In the genomic region with DNA sequence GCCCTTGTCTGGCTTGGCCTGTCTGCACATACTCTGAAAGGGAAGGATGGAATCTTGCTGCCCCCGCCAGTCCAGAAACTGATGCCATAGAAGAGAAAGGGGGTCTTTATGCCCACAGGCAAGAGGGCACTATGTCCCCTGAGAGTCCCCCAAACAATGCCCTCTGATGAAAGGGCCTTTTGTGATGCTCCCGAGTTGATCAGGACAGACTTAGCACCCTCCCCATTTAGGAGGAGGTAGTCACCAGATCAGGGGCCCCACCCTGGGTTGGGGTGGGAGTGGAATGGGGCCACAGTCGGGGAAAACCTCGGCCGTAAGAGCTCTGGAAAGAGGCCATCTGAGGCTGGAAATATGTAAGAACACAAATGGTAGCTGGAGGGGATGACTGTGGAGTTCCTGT, we compare ENCODE assay signal across 13 mouse cellular contexts. TPM values are rescaled to one million over a fixed set of nuclear protein-coding genes. Genes with fewer than 3 reads are reported as not detected.
DNase-seq lines count a peak whose midpoint lies in the region; ATAC-seq and TF ChIP-seq lines count a peak whose summit lies in the region.
"Had no signal": no experiment of that assay in that cellular context is flagged by ENCODE, and none has a peak within 500 bp of the region (broad histone marks: within the 10 kb centered on the region; RNA-seq: fewer than 3 reads in every experiment).

No protein-coding gene starts in this region.

- H3ac ChIP-seq in myocyte (ENCODE audit: control insufficient read depth, insufficient read length) = no peak overlapping the region

- H3K4me1 ChIP-seq in forebrain, postnatal 0 days (ENCODE audit: insufficient read depth) = no peaks in the 10 kb centered on the region
- no peaks in the 10 kb centered on the region for H3K4me1 ChIP-seq in forebrain, embryonic 14.5 days (ENCODE audit: control insufficient read depth, insufficient read depth, low read length)
- peaks cover 26% of the 10 kb centered on the region for H3K4me1 ChIP-seq in kidney, embryonic 15.5 days
- peaks cover 19% of the 10 kb centered on the region for H3K4me1 ChIP-seq in kidney, embryonic 16.5 days (ENCODE audit: insufficient read depth, low read length)
- H3K4me1 ChIP-seq in embryonic facial prominence, embryonic 14.5 days (ENCODE audit: control insufficient read depth, insufficient read depth, low read length) = peaks cover 13% of the 10 kb centered on the region

- TF ChIP-seq CTCF in forebrain, postnatal 0 days (IDR thresholded peaks at IDR 0.05; ENCODE audit: low read depth) = no peak

- no peak overlapping the region for H3K9ac ChIP-seq in forebrain, postnatal 0 days
- H3K9ac ChIP-seq in forebrain, embryonic 14.5 days (ENCODE audit: low read length) = no peak overlapping the region
- H3K9ac ChIP-seq in kidney, embryonic 15.5 days = no peak overlapping the region
- no peak overlapping the region for H3K9ac ChIP-seq in kidney, embryonic 16.5 days (replicated peaks; ENCODE audit: low read length)
- H3K9ac ChIP-seq in embryonic facial prominence, embryonic 14.5 days (ENCODE audit: low read depth, low read length) = no peak overlapping the region
- H3K9ac ChIP-seq: liver, embryonic 14.5 days had no signal

- no peaks in the 10 kb centered on the region for H3K27me3 ChIP-seq in forebrain, postnatal 0 days (ENCODE audit: insufficient read depth, low read length)
- no peaks in the 10 kb centered on the region for H3K27me3 ChIP-seq in forebrain, embryonic 14.5 days (replicated peaks; ENCODE audit: control insufficient read depth, insufficient read depth, low read length)
- H3K27me3 ChIP-seq in kidney, embryonic 15.5 days = no peaks in the 10 kb centered on the region
- H3K27me3 ChIP-seq in kidney, embryonic 16.5 days (ENCODE audit: insufficient read depth, low read length) = no peaks in the 10 kb centered on the region
- H3K27me3 ChIP-seq in embryonic facial prominence, embryonic 14.5 days (replicated peaks; ENCODE audit: control insufficient read depth, insufficient read depth, low read length) = no peaks in the 10 kb centered on the region
- H3K27me3 ChIP-seq in myocyte (ENCODE audit: control insufficient read depth, insufficient read depth, insufficient read length) = no peaks in the 10 kb centered on the region

- TF ChIP-seq POLR2A in myocyte (IDR thresholded peaks at IDR 0.05; ENCODE audit: insufficient read length, low read depth) = no peak

- H3K4me2 ChIP-seq in forebrain, postnatal 0 days (ENCODE audit: low read depth) = no peak overlapping the region
- H3K4me2 ChIP-seq in forebrain, embryonic 14.5 days (ENCODE audit: low read length) = no peak overlapping the region
- no peak overlapping the region for H3K4me2 ChIP-seq in kidney, embryonic 15.5 days
- no peak overlapping the region for H3K4me2 ChIP-seq in kidney, embryonic 16.5 days (replicated peaks; ENCODE audit: low read depth, low read length)
- H3K4me2 ChIP-seq in embryonic facial prominence, embryonic 14.5 days (ENCODE audit: low read depth, low read length) = no peak overlapping the region
- peak overlapping the region; percentile 3 for H3K4me2 ChIP-seq in myocyte (ENCODE audit: low read depth)

- ATAC-seq in forebrain, postnatal 0 days = peak; percentile 23; the same call in 1 of the 2 replicates
- no peak for ATAC-seq in forebrain, embryonic 14.5 days
- ATAC-seq in kidney, embryonic 15.5 days (replicated peaks; ENCODE audit: low FRiP score) = no peak
- ATAC-seq in kidney, embryonic 16.5 days (ENCODE audit: low FRiP score, low TSS enrichment) = no peak
- ATAC-seq in embryonic facial prominence, embryonic 14.5 days (ENCODE audit: low read depth) = peak; percentile 26; the same call in 1 of the 2 replicates
- no peak for ATAC-seq in erythroid progenitor cell, adult 5-6 weeks (replicated peaks; ENCODE audit: low FRiP score, poor library complexity, severe bottlenecking)

- no peak overlapping the region for H3K27ac ChIP-seq in forebrain, postnatal 0 days (ENCODE audit: low read depth, low read length)
- H3K27ac ChIP-seq in forebrain, embryonic 14.5 days (ENCODE audit: low read depth, low read length) = no peak overlapping the region
- H3K27ac ChIP-seq in kidney, embryonic 15.5 days = peak overlapping the region; percentile 70; the same call in 1 of the 2 replicates
- H3K27ac ChIP-seq in kidney, embryonic 16.5 days (ENCODE audit: low read length) = no peak overlapping the region
- 0 out of 2 replicates have a peak overlapping the region, but pooled peaks have one; percentile 48 for H3K27ac ChIP-seq in embryonic facial prominence, embryonic 14.5 days (replicated peaks; ENCODE audit: low read depth, low read length)
- H3K27ac ChIP-seq: liver, embryonic 14.5 days had no signal

- DNase-seq in forebrain, postnatal 0 days = no peak
- DNase-seq in forebrain, embryonic 14.5 days (ENCODE audit: low spot score) = no peak
- DNase-seq in embryonic facial prominence, embryonic 14.5 days (ENCODE audit: low spot score) = no peak
- DNase-seq in adrenal gland, postnatal 10 days = no peak
- DNase-seq: kidney, postnatal 25 days; thymus, adult 2 months had no signal

- H3K36me3 ChIP-seq in forebrain, postnatal 0 days (ENCODE audit: insufficient read depth) = no peaks in the 10 kb centered on the region
- no peaks in the 10 kb centered on the region for H3K36me3 ChIP-seq in forebrain, embryonic 14.5 days (ENCODE audit: control insufficient read depth, insufficient read depth, low read length)
- no peaks in the 10 kb centered on the region for H3K36me3 ChIP-seq in kidney, embryonic 15.5 days
- H3K36me3 ChIP-seq in kidney, embryonic 16.5 days (ENCODE audit: insufficient read depth, low read length) = no peaks in the 10 kb centered on the region
- no peaks in the 10 kb centered on the region for H3K36me3 ChIP-seq in embryonic facial prominence, embryonic 14.5 days (ENCODE audit: control insufficient read depth, insufficient read depth, low read length)
- H3K36me3 ChIP-seq in myocyte (ENCODE audit: control insufficient read depth, insufficient read depth) = no peaks in the 10 kb centered on the region
- H3K36me3 ChIP-seq: G1E had no signal

- 29% methylated on average over 5 of the region's 5 CpGs for WGBS in forebrain, postnatal 0 days
- WGBS in forebrain, embryonic 14.5 days = 27% methylated on average over 5 of the region's 5 CpGs
- WGBS in kidney, embryonic 15.5 days = 64% methylated on average over 5 of the region's 5 CpGs
- 67% methylated on average over 5 of the region's 5 CpGs for WGBS in kidney, embryonic 16.5 days
- 31% methylated on average over 5 of the region's 5 CpGs for whole genome bisulfite sequencing in embryonic facial prominence, embryonic 14.5 days

- H3K79me2 ChIP-seq in myocyte (ENCODE audit: control insufficient read depth, insufficient read depth) = no peaks in the 10 kb centered on the region

- no peaks in the 10 kb centered on the region for H3K9me3 ChIP-seq in forebrain, postnatal 0 days (ENCODE audit: low read length)
- H3K9me3 ChIP-seq in forebrain, embryonic 14.5 days (replicated peaks; ENCODE audit: control insufficient read depth, low read length) = no peaks in the 10 kb centered on the region
- H3K9me3 ChIP-seq in kidney, embryonic 15.5 days (replicated peaks) = no peaks in the 10 kb centered on the region
- no peaks in the 10 kb centered on the region for H3K9me3 ChIP-seq in kidney, embryonic 16.5 days (ENCODE audit: low read length)
- no peaks in the 10 kb centered on the region for H3K9me3 ChIP-seq in embryonic facial prominence, embryonic 14.5 days (ENCODE audit: control insufficient read depth, low read length)
- H3K9me3 ChIP-seq: G1E; megakaryocyte, embryonic 14.5 days had no signal

- H3K4me3 ChIP-seq in forebrain, postnatal 0 days (ENCODE audit: low read depth, low read length) = no peak overlapping the region
- no peak overlapping the region for H3K4me3 ChIP-seq in forebrain, embryonic 14.5 days (ENCODE audit: low read depth, low read length)
- H3K4me3 ChIP-seq in kidney, embryonic 15.5 days (replicated peaks) = no peak overlapping the region
- no peak overlapping the region for H3K4me3 ChIP-seq in kidney, embryonic 16.5 days (ENCODE audit: low read length)
- no peak overlapping the region for H3K4me3 ChIP-seq in embryonic facial prominence, embryonic 14.5 days (ENCODE audit: low read depth, low read length)
- H3K4me3 ChIP-seq in myocyte = no peak overlapping the region
- H3K4me3 ChIP-seq: megakaryocyte, embryonic 14.5 days had no signal

TF ChIP-seq in myocyte, 11 proteins besides CTCF, POLR2A, EP300 and RAD21 (continues in another document):
- no peak for TF ChIP-seq E2F4 (IDR thresholded peaks at IDR 0.05; ENCODE audit: insufficient read depth)
- TF ChIP-seq USF1 (IDR thresholded peaks at IDR 0.05; ENCODE audit: low read depth) = no peak
- no peak for TF ChIP-seq TCF3 (IDR thresholded peaks at IDR 0.05; ENCODE audit: insufficient read length, low read depth)
- TF ChIP-seq CEBPB (IDR thresholded peaks at IDR 0.05; ENCODE audit: insufficient read depth, poor library complexity, severe bottlenecking) = no peak

RNA-seq across cellular contexts. Expression of gene Cfap20, which starts 37.5 kb away (rescaled TPM):
- total RNA-seq in forebrain, postnatal 0 days (2014; rRNA removed) = 88.8 and 94.2 TPM in 2 replicates
- 106 and 125 TPM in 2 replicates for polyA plus RNA-seq in forebrain, postnatal 0 days (2015; fragmentation: Nextera tagmentation; extraction: Ambion mirVana)
- polyA plus RNA-seq in forebrain, embryonic 14.5 days (2014; fragmentation: Nextera tagmentation; extraction: Ambion mirVana) = 137 and 152 TPM in 2 replicates
- polyA plus RNA-seq in kidney, embryonic 15.5 days (2015; fragmentation: Nextera tagmentation; extraction: Ambion mirVana) = 138 and 139 TPM in 2 replicates
- polyA plus RNA-seq in kidney, embryonic 16.5 days (2015; fragmentation: Nextera tagmentation; extraction: Ambion mirVana) = 145 and 147 TPM in 2 replicates
- polyA plus RNA-seq in embryonic facial prominence, embryonic 14.5 days (2014; fragmentation: Nextera tagmentation; extraction: Ambion mirVana) = 150 and 152 TPM in 2 replicates
- polyA plus RNA-seq in myocyte (2012; fragmentation: generic; extraction: Trizol) = 39.9 TPM
- 10 to 100 TPM; 48.4 to 57.7 TPM for total RNA-seq in adrenal gland, postnatal 10 days (2021)
- 30.2 and 44.3 TPM in 2 replicates for total RNA-seq in erythroid progenitor cell, adult 5-6 weeks (2015; ENCODE audit: low replicate concordance)
- total RNA-seq in erythroid progenitor cell, adult 5-6 weeks (2017; ENCODE audit: low replicate concordance) = 13.2 and 20.3 TPM in 2 replicates

RNA-seq across cellular contexts. Expression of gene Mmp15, which starts 45.1 kb away (rescaled TPM):
- total RNA-seq in forebrain, postnatal 0 days (2014; rRNA removed) = 32.4 and 40.3 TPM in 2 replicates
- polyA plus RNA-seq in forebrain, postnatal 0 days (2015; fragmentation: Nextera tagmentation; extraction: Ambion mirVana) = 10.7 and 13.9 TPM in 2 replicates
- 10.3 and 12.5 TPM in 2 replicates for polyA plus RNA-seq in forebrain, embryonic 14.5 days (2014; fragmentation: Nextera tagmentation; extraction: Ambion mirVana)
- polyA plus RNA-seq in kidney, embryonic 15.5 days (2015; fragmentation: Nextera tagmentation; extraction: Ambion mirVana) = 10.0 and 12.3 TPM in 2 replicates
- polyA plus RNA-seq in kidney, embryonic 16.5 days (2015; fragmentation: Nextera tagmentation; extraction: Ambion mirVana) = 8.9 and 9.4 TPM in 2 replicates
- 14.9 and 15.3 TPM in 2 replicates for polyA plus RNA-seq in embryonic facial prominence, embryonic 14.5 days (2014; fragmentation: Nextera tagmentation; extraction: Ambion mirVana)
- polyA plus RNA-seq in myocyte (2012; fragmentation: generic; extraction: Trizol) = 45.1 TPM
- 10 to 100 TPM; 23.0 to 32.7 TPM for total RNA-seq in adrenal gland, postnatal 10 days (2021)
- total RNA-seq in erythroid progenitor cell, adult 5-6 weeks (2015; ENCODE audit: low replicate concordance) = not detected in 2 replicates
- total RNA-seq in erythroid progenitor cell, adult 5-6 weeks (2017; ENCODE audit: low replicate concordance) = not detected in 2 replicates

Comparison
In these comparisons a context has a peak if more than half of its experiments do, and no peak if none do; other contexts are left out.
1. ATAC-seq: peak in forebrain, postnatal 0 days (single experiment) and embryonic facial prominence, embryonic 14.5 days (single experiment); none in forebrain, embryonic 14.5 days (single experiment), kidney, embryonic 15.5 days (single experiment), kidney, embryonic 16.5 days (single experiment) and erythroid progenitor cell, adult 5-6 weeks (single experiment).
2. H3K27ac ChIP-seq: peak in kidney, embryonic 15.5 days (single experiment) and embryonic facial prominence, embryonic 14.5 days (single experiment); none in forebrain, postnatal 0 days (single experiment), forebrain, embryonic 14.5 days (single experiment) and kidney, embryonic 16.5 days (single experiment).